Mouse (Mus musculus): ENCODE measurements around the gene Vrk1.

DNA sequence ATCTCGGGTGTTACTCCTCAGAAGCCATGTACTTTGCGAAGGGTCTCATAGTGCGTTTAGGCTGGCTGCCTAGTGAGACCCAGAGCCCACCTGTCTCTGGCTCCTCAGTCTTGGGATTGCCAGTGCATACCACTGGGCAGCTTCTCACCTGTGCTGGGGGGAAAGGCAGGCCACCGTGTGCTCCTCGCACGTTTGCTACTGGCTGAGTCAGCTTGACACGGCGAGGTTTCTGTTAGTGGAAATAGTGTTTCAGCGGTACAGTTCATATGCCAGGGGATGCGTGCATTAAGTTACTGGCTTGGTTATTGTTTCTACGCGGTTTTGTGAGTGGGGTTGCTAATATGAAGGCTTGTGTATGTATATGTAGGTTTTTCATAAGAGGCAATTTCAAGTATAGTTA lies 22.3 kb downstream of the Vrk1 start:
- TF ChIP-seq EP300 (IDR thresholded peaks at IDR 0.05; ENCODE audit: low read depth in 1 of 2, low read length in 2 of 2) (no peak), POLR2A (IDR thresholded peaks at IDR 0.05; ENCODE audit: control insufficient read depth in 1 of 2, insufficient read depth in 1 of 2, low read depth in 1 of 2, low read length in 2 of 2, poor library complexity in 1 of 2) (no peak), MYB (IDR thresholded peaks at IDR 0.05; ENCODE audit: low read depth, low read length) (no peak), CTCF (IDR thresholded peaks at IDR 0.05 in 2 of 3, conservative IDR thresholded peaks at IDR 0.05 in 1 of 3; ENCODE audit: control insufficient read depth in 1 of 3, insufficient read depth in 1 of 3, low read depth in 2 of 3, low read length in 3 of 3, poor library complexity in 1 of 3, severe bottlenecking in 1 of 3) (no peak), ZNF384 (IDR thresholded peaks at IDR 0.05; ENCODE audit: low read depth, low read length) (no peak), MAX (IDR thresholded peaks at IDR 0.05; ENCODE audit: low read length) (no peak)
